Mouse (Mus musculus): ENCODE data around the gene Itk. TPM values are rescaled to one million over a fixed set of nuclear protein-coding genes. Genes with fewer than 3 reads are reported as not detected.

Gene Itk
- polyA plus RNA-seq, 1 experiment from 2014 or later, result 0.09 TPM

- no peak for ATAC-seq (ENCODE audit: low read depth)
- Histone ChIP-seq H3K4me1 (ENCODE audit: control insufficient read depth, low read depth, low read length) (no peaks in the 10 kb centered on the region; the same call in 1 of the 2 replicates), H3K27ac (ENCODE audit: low read length) (no peak overlapping the region), H3K36me3 (ENCODE audit: control insufficient read depth, insufficient read depth) (no peaks in the 10 kb centered on the region), H3K9ac (ENCODE audit: low read depth, low read length) (no peak overlapping the region), H3K4me2 (ENCODE audit: low read depth, low read length) (no peak overlapping the region), H3K9me3 (replicated peaks; ENCODE audit: control insufficient read depth, low read length) (no peaks in the 10 kb centered on the region), H3K4me3 (ENCODE audit: low read depth, low read length) (no peak overlapping the region), H3K27me3 (ENCODE audit: control insufficient read depth, insufficient read depth, low read depth, low read length) (no peaks in the 10 kb centered on the region)
- WGBS (ENCODE audit: insufficient replicate concordance), result 13% methylated on average over 6 of the region's 6 CpGs
Measured at GRCm38 (mm10) chr11:46286803-46287202, 102.5 kb downstream of the Itk start.

GRCm38 (mm10) chr11:46283800-46284199 is 105.5 kb downstream of the Itk start:
- H3K4me3 ChIP-seq (ENCODE audit: low read depth, low read length), result no peak overlapping the region
- H3K9me3 ChIP-seq (replicated peaks; ENCODE audit: control insufficient read depth, low read length), result no peaks in the 10 kb centered on the region
- no peak overlapping the region for H3K4me2 ChIP-seq (ENCODE audit: low read depth, low read length)
- no peak overlapping the region for H3K27ac ChIP-seq (ENCODE audit: low read length)
- H3K4me1 ChIP-seq (ENCODE audit: control insufficient read depth, low read depth, low read length), result no peaks in the 10 kb centered on the region; the same call in 1 of the 2 replicates
- no peak for ATAC-seq (ENCODE audit: low read depth)
- 66% methylated on average over 6 of the region's 6 CpGs for WGBS (ENCODE audit: insufficient replicate concordance)
- no peaks in the 10 kb centered on the region for H3K36me3 ChIP-seq (ENCODE audit: control insufficient read depth, insufficient read depth)
- no peaks in the 10 kb centered on the region for H3K27me3 ChIP-seq (ENCODE audit: control insufficient read depth, insufficient read depth, low read depth, low read length)
- no peak overlapping the region for H3K9ac ChIP-seq (ENCODE audit: low read depth, low read length)

- Histone ChIP-seq H3K4me2 (ENCODE audit: low read depth, low read length) (no peak overlapping the region), H3K9me3 (replicated peaks; ENCODE audit: control insufficient read depth, low read length) (no peaks in the 10 kb centered on the region), H3K4me3 (ENCODE audit: low read depth, low read length) (no peak overlapping the region), H3K36me3 (ENCODE audit: control insufficient read depth, insufficient read depth) (no peaks in the 10 kb centered on the region), H3K27ac (ENCODE audit: low read length) (no peak overlapping the region), H3K9ac (ENCODE audit: low read depth, low read length) (no peak overlapping the region), H3K27me3 (ENCODE audit: control insufficient read depth, insufficient read depth, low read depth, low read length) (no peaks in the 10 kb centered on the region), H3K4me1 (ENCODE audit: control insufficient read depth, low read depth, low read length) (no peaks in the 10 kb centered on the region; the same call in 1 of the 2 replicates)
- no peak for ATAC-seq (ENCODE audit: low read depth)
- WGBS (ENCODE audit: insufficient replicate concordance), result 77% methylated on average over 5 of the region's 5 CpGs
Measured at GRCm38 (mm10) chr11:46282612-46283011, 106.7 kb downstream of the Itk start.

- Histone ChIP-seq H3K9ac (ENCODE audit: low read depth, low read length) (no peak overlapping the region), H3K9me3 (replicated peaks; ENCODE audit: control insufficient read depth, low read length) (no peaks in the 10 kb centered on the region), H3K4me3 (ENCODE audit: low read depth, low read length) (no peak overlapping the region), H3K4me1 (ENCODE audit: control insufficient read depth, low read depth, low read length) (no peaks in the 10 kb centered on the region), H3K27ac (ENCODE audit: low read length) (no peak overlapping the region), H3K4me2 (ENCODE audit: low read depth, low read length) (no peak overlapping the region), H3K27me3 (ENCODE audit: control insufficient read depth, insufficient read depth, low read depth, low read length) (no peaks in the 10 kb centered on the region), H3K36me3 (ENCODE audit: control insufficient read depth, insufficient read depth) (no peaks in the 10 kb centered on the region)
- WGBS (ENCODE audit: insufficient replicate concordance), result 80% methylated on average over 12 of the region's 12 CpGs
- no peak for ATAC-seq (ENCODE audit: low read depth)
Measured at GRCm38 (mm10) chr11:46278709-46279108, 110.6 kb downstream of the Itk start.

GRCm38 (mm10) chr11:46278140-46278539 is 111.2 kb downstream of the Itk start:
- ATAC-seq (ENCODE audit: low read depth), result no peak
- H3K4me1 ChIP-seq (ENCODE audit: control insufficient read depth, low read depth, low read length), result no peaks in the 10 kb centered on the region
- H3K9me3 ChIP-seq (replicated peaks; ENCODE audit: control insufficient read depth, low read length), result no peaks in the 10 kb centered on the region
- H3K27me3 ChIP-seq (ENCODE audit: control insufficient read depth, insufficient read depth, low read depth, low read length), result no peaks in the 10 kb centered on the region
- no peaks in the 10 kb centered on the region for H3K36me3 ChIP-seq (ENCODE audit: control insufficient read depth, insufficient read depth)
- WGBS (ENCODE audit: insufficient replicate concordance), result 83% methylated on average over 5 of the region's 5 CpGs
- H3K4me2 ChIP-seq (ENCODE audit: low read depth, low read length), result no peak overlapping the region
- no peak overlapping the region for H3K9ac ChIP-seq (ENCODE audit: low read depth, low read length)
- H3K4me3 ChIP-seq (ENCODE audit: low read depth, low read length), result no peak overlapping the region
- H3K27ac ChIP-seq (ENCODE audit: low read length), result no peak overlapping the region

- WGBS (ENCODE audit: insufficient replicate concordance), result 30% methylated on average over 5 of the region's 5 CpGs
- Histone ChIP-seq H3K9me3 (replicated peaks; ENCODE audit: control insufficient read depth, low read length) (no peaks in the 10 kb centered on the region), H3K4me2 (ENCODE audit: low read depth, low read length) (no peak overlapping the region), H3K36me3 (ENCODE audit: control insufficient read depth, insufficient read depth) (no peaks in the 10 kb centered on the region), H3K9ac (ENCODE audit: low read depth, low read length) (no peak overlapping the region), H3K27me3 (ENCODE audit: control insufficient read depth, insufficient read depth, low read depth, low read length) (no peaks in the 10 kb centered on the region), H3K27ac (ENCODE audit: low read length) (no peak overlapping the region), H3K4me3 (ENCODE audit: low read depth, low read length) (no peak overlapping the region), H3K4me1 (ENCODE audit: control insufficient read depth, low read depth, low read length) (no peaks in the 10 kb centered on the region)
- no peak for ATAC-seq (ENCODE audit: low read depth)
Measured at GRCm38 (mm10) chr11:46276778-46277177, 112.5 kb downstream of the Itk start.

GRCm38 (mm10) chr11:46276168-46276567 is 113.1 kb downstream of the Itk start:
- Histone ChIP-seq H3K9ac (ENCODE audit: low read depth, low read length) (no peak overlapping the region), H3K9me3 (replicated peaks; ENCODE audit: control insufficient read depth, low read length) (no peaks in the 10 kb centered on the region), H3K27ac (ENCODE audit: low read length) (no peak overlapping the region), H3K4me2 (ENCODE audit: low read depth, low read length) (no peak overlapping the region), H3K27me3 (ENCODE audit: control insufficient read depth, insufficient read depth, low read depth, low read length) (no peaks in the 10 kb centered on the region), H3K4me1 (ENCODE audit: control insufficient read depth, low read depth, low read length) (no peaks in the 10 kb centered on the region), H3K4me3 (ENCODE audit: low read depth, low read length) (no peak overlapping the region), H3K36me3 (ENCODE audit: control insufficient read depth, insufficient read depth) (no peaks in the 10 kb centered on the region)
- WGBS (ENCODE audit: insufficient replicate concordance), result 73% methylated on average over 8 of the region's 8 CpGs
- no peak for ATAC-seq (ENCODE audit: low read depth)

- 3% methylated on average over 6 of the region's 6 CpGs for WGBS (ENCODE audit: insufficient replicate concordance)
- no peak overlapping the region for H3K4me3 ChIP-seq (ENCODE audit: low read depth, low read length)
Measured at GRCm38 (mm10) chr11:46275302-46275701, 114.0 kb downstream of the Itk start.

More at GRCm38 (mm10) chr11:46275302-46275701, 114.0 kb downstream of the Itk start:
- no peaks in the 10 kb centered on the region for H3K4me1 ChIP-seq (ENCODE audit: control insufficient read depth, low read depth, low read length)
- no peaks in the 10 kb centered on the region for H3K27me3 ChIP-seq (ENCODE audit: control insufficient read depth, insufficient read depth, low read depth, low read length)
- ATAC-seq (ENCODE audit: low read depth), result 0 out of 2 replicates have a peak, but pooled peaks have one; percentile 50
- no peak overlapping the region for H3K9ac ChIP-seq (ENCODE audit: low read depth, low read length)
- H3K4me2 ChIP-seq (ENCODE audit: low read depth, low read length), result no peak overlapping the region
- H3K27ac ChIP-seq (ENCODE audit: low read length), result no peak overlapping the region
- H3K36me3 ChIP-seq (ENCODE audit: control insufficient read depth, insufficient read depth), result no peaks in the 10 kb centered on the region
- H3K9me3 ChIP-seq (replicated peaks; ENCODE audit: control insufficient read depth, low read length), result no peaks in the 10 kb centered on the region
